Comparison of ENCODE assay signal across 8 mouse cellular contexts in genomic region chr7:44383980-44384715, GRCm38 (mm10). TPM values are rescaled to one million over a fixed set of nuclear protein-coding genes. Genes with fewer than 3 reads are reported as not detected.
DNase-seq lines count a peak whose midpoint lies in the region; ATAC-seq and TF ChIP-seq lines count a peak whose summit lies in the region.

Gene Syt3 (plus strand): TSS chr7:44384102.

- no peaks in the 10 kb centered on the region for H3K9me3 ChIP-seq in embryonic facial prominence, embryonic 15.5 days (replicated peaks)
- H3K9me3 ChIP-seq in heart, embryonic 11.5 days (replicated peaks; ENCODE audit: control insufficient read depth, low read length), result no peaks in the 10 kb centered on the region
- H3K9me3 ChIP-seq in kidney, embryonic 15.5 days (replicated peaks), result no peaks in the 10 kb centered on the region
- H3K9me3 ChIP-seq in limb, embryonic 15.5 days, result no peaks in the 10 kb centered on the region
- H3K9me3 ChIP-seq in midbrain, embryonic 16.5 days (replicated peaks; ENCODE audit: control insufficient read depth, low read length, poor library complexity, severe bottlenecking), result 0 out of 2 replicates have a peak, but pooled peaks cover 4% of the 10 kb centered on the region
- no peaks in the 10 kb centered on the region for H3K9me3 ChIP-seq in stomach, postnatal 0 days (ENCODE audit: control insufficient read depth, low read length)

- DNase-seq in B cell, adult 2 months, result peak; percentile 48 to 54
- peak; percentile 73 for DNase-seq in adrenal gland, postnatal 14 days
- peak; percentile 64 for DNase-seq in stomach, postnatal 0 days (ENCODE audit: low spot score)

- H3K4me1 ChIP-seq in embryonic facial prominence, embryonic 15.5 days, result peaks cover 9% of the 10 kb centered on the region
- 0 out of 2 replicates have a peak, but pooled peaks cover 5% of the 10 kb centered on the region for H3K4me1 ChIP-seq in heart, embryonic 11.5 days (ENCODE audit: control insufficient read depth, insufficient read depth, low read length)
- H3K4me1 ChIP-seq in kidney, embryonic 15.5 days, result peaks cover 9% of the 10 kb centered on the region; the same call in 1 of the 2 replicates
- H3K4me1 ChIP-seq in limb, embryonic 15.5 days, result peaks cover 10% of the 10 kb centered on the region
- H3K4me1 ChIP-seq in midbrain, embryonic 16.5 days (ENCODE audit: control insufficient read depth, insufficient read depth, low read length), result peaks cover 5% of the 10 kb centered on the region
- no peaks in the 10 kb centered on the region for H3K4me1 ChIP-seq in stomach, postnatal 0 days (replicated peaks; ENCODE audit: control insufficient read depth, insufficient read depth)

- peak within 1 kb of the TSS; percentile 18; the same call in 1 of the 2 replicates for H3K9ac ChIP-seq in embryonic facial prominence, embryonic 15.5 days
- H3K9ac ChIP-seq in heart, embryonic 11.5 days (ENCODE audit: low read depth, low read length), result peak within 1 kb of the TSS; percentile 65
- peak within 1 kb of the TSS; percentile 39 for H3K9ac ChIP-seq in kidney, embryonic 15.5 days
- H3K9ac ChIP-seq in limb, embryonic 15.5 days, result peak within 1 kb of the TSS; percentile 35
- H3K9ac ChIP-seq in midbrain, embryonic 16.5 days (ENCODE audit: low read depth, low read length), result peak within 1 kb of the TSS; percentile 81
- H3K9ac ChIP-seq in stomach, postnatal 0 days (ENCODE audit: low read length), result peak within 1 kb of the TSS; percentile 45

- peak within 1 kb of the TSS; percentile 91 for H3K4me2 ChIP-seq in embryonic facial prominence, embryonic 15.5 days (replicated peaks)
- H3K4me2 ChIP-seq in heart, embryonic 11.5 days, result peak within 1 kb of the TSS; percentile 87
- H3K4me2 ChIP-seq in kidney, embryonic 15.5 days, result peak within 1 kb of the TSS; percentile 93
- H3K4me2 ChIP-seq in limb, embryonic 15.5 days, result peak within 1 kb of the TSS; percentile 93
- peak within 1 kb of the TSS; percentile 82 for H3K4me2 ChIP-seq in midbrain, embryonic 16.5 days (ENCODE audit: low read length)
- H3K4me2 ChIP-seq in stomach, postnatal 0 days (replicated peaks; ENCODE audit: low read depth), result peak within 1 kb of the TSS; percentile 77

- no peaks in the 10 kb centered on the region for H3K36me3 ChIP-seq in embryonic facial prominence, embryonic 15.5 days
- H3K36me3 ChIP-seq in heart, embryonic 11.5 days (ENCODE audit: control insufficient read depth, insufficient read depth, low read length), result no peaks in the 10 kb centered on the region
- no peaks in the 10 kb centered on the region for H3K36me3 ChIP-seq in kidney, embryonic 15.5 days
- no peaks in the 10 kb centered on the region for H3K36me3 ChIP-seq in limb, embryonic 15.5 days
- H3K36me3 ChIP-seq in midbrain, embryonic 16.5 days (ENCODE audit: control insufficient read depth, insufficient read depth, low read length), result no peaks in the 10 kb centered on the region
- H3K36me3 ChIP-seq in stomach, postnatal 0 days (ENCODE audit: control insufficient read depth, insufficient read depth, low read length), result no peaks in the 10 kb centered on the region

- H3K27me3 ChIP-seq in embryonic facial prominence, embryonic 15.5 days, result peaks cover 12% of the 10 kb centered on the region
- H3K27me3 ChIP-seq in heart, embryonic 11.5 days (ENCODE audit: control insufficient read depth, insufficient read depth, low read length), result peaks cover 35% of the 10 kb centered on the region
- H3K27me3 ChIP-seq in kidney, embryonic 15.5 days, result peaks cover 56% of the 10 kb centered on the region
- peaks cover 28% of the 10 kb centered on the region for H3K27me3 ChIP-seq in limb, embryonic 15.5 days
- no peaks in the 10 kb centered on the region for H3K27me3 ChIP-seq in midbrain, embryonic 16.5 days (ENCODE audit: control insufficient read depth, insufficient read depth, low read depth, low read length)
- no peaks in the 10 kb centered on the region for H3K27me3 ChIP-seq in stomach, postnatal 0 days (ENCODE audit: control insufficient read depth, insufficient read depth, low read length)

- no peak for TF ChIP-seq CTCF in stomach, postnatal 0 days (IDR thresholded peaks at IDR 0.05; ENCODE audit: low read depth)

- no peak for TF ChIP-seq EP300 in stomach, postnatal 0 days (optimal IDR thresholded peaks at IDR 0.05)

- ATAC-seq in embryonic facial prominence, embryonic 15.5 days (ENCODE audit: insufficient number of reproducible peaks, low FRiP score, low TSS enrichment, low read depth), result peak; percentile 78
- 0 out of 2 replicates have a peak, but pooled peaks have one; percentile 63 for ATAC-seq in heart, embryonic 11.5 days (replicated peaks; ENCODE audit: insufficient number of reproducible peaks, low FRiP score, low TSS enrichment)
- ATAC-seq in kidney, embryonic 15.5 days (replicated peaks; ENCODE audit: low FRiP score), result peak; percentile 85
- peak; percentile 75 for ATAC-seq in limb, embryonic 15.5 days (ENCODE audit: insufficient number of reproducible peaks, low FRiP score, low TSS enrichment, low read depth)
- ATAC-seq in midbrain, embryonic 16.5 days, result peak; percentile 92
- peak; percentile 79 for ATAC-seq in stomach, postnatal 0 days (ENCODE audit: low FRiP score, low TSS enrichment)

- 0% methylated on average over 28 of the region's 33 CpGs for WGBS in embryonic facial prominence, embryonic 15.5 days
- 3% methylated on average over 30 of the region's 33 CpGs for WGBS in heart, embryonic 11.5 days (ENCODE audit: insufficient replicate concordance)
- 0% methylated on average over 20 of the region's 33 CpGs for WGBS in kidney, embryonic 15.5 days
- WGBS in limb, embryonic 15.5 days, result under 1% methylated on average over 29 of the region's 33 CpGs
- WGBS in midbrain, embryonic 16.5 days, result under 1% methylated on average over 11 of the region's 33 CpGs
- WGBS in stomach, postnatal 0 days, result 1% methylated on average over 29 of the region's 33 CpGs

- H3K27ac ChIP-seq in embryonic facial prominence, embryonic 15.5 days (replicated peaks), result no peak within 1 kb of the TSS
- no peak within 1 kb of the TSS for H3K27ac ChIP-seq in heart, embryonic 11.5 days (ENCODE audit: low read depth, low read length)
- no peak within 1 kb of the TSS for H3K27ac ChIP-seq in kidney, embryonic 15.5 days
- H3K27ac ChIP-seq in limb, embryonic 15.5 days, result no peak within 1 kb of the TSS
- peak within 1 kb of the TSS; percentile 71 for H3K27ac ChIP-seq in midbrain, embryonic 16.5 days (ENCODE audit: low read length)
- H3K27ac ChIP-seq in stomach, postnatal 0 days (replicated peaks), result no peak within 1 kb of the TSS

- peak within 1 kb of the TSS; percentile 52 for H3K4me3 ChIP-seq in embryonic facial prominence, embryonic 15.5 days (replicated peaks)
- H3K4me3 ChIP-seq in heart, embryonic 11.5 days (ENCODE audit: low read depth, low read length), result peak within 1 kb of the TSS; percentile 48
- H3K4me3 ChIP-seq in kidney, embryonic 15.5 days (replicated peaks), result peak within 1 kb of the TSS; percentile 55
- H3K4me3 ChIP-seq in limb, embryonic 15.5 days, result peak within 1 kb of the TSS; percentile 51
- H3K4me3 ChIP-seq in midbrain, embryonic 16.5 days (ENCODE audit: low read depth, low read length), result peak within 1 kb of the TSS; percentile 59
- peak within 1 kb of the TSS; percentile 48 for H3K4me3 ChIP-seq in stomach, postnatal 0 days (ENCODE audit: low read depth, low read length)

RNA-seq across cellular contexts. Expression of gene Syt3, which starts in this region (rescaled TPM):
- total RNA-seq in adrenal gland, postnatal 14 days (2021), result 2.6 and 3.9 TPM in 2 replicates
- 2.7 and 3.4 TPM in 2 replicates for polyA plus RNA-seq in embryonic facial prominence, embryonic 15.5 days (2015; fragmentation: Nextera tagmentation; extraction: Ambion mirVana)
- 0.32 and 0.59 TPM in 2 replicates for polyA plus RNA-seq in heart, embryonic 11.5 days (2014; fragmentation: Nextera tagmentation; extraction: Ambion mirVana)
- polyA plus RNA-seq in kidney, embryonic 15.5 days (2015; fragmentation: Nextera tagmentation; extraction: Ambion mirVana), result 2.4 and 2.5 TPM in 2 replicates
- 2.2 and 3.2 TPM in 2 replicates for polyA plus RNA-seq in limb, embryonic 15.5 days (2015; fragmentation: Nextera tagmentation; extraction: Ambion mirVana)
- 57.4 and 73.2 TPM in 2 replicates for polyA plus RNA-seq in midbrain, embryonic 16.5 days (2015; fragmentation: Nextera tagmentation; extraction: Ambion mirVana)
- 1.2 and 1.4 TPM in 2 replicates for polyA plus RNA-seq in stomach, postnatal 0 days (2015; fragmentation: Nextera tagmentation; extraction: Ambion mirVana)

Comparison
In these comparisons a context has a peak if more than half of its experiments do, and no peak if none do; other contexts are left out.
1. RNA of gene Syt3 (polyA plus RNA-seq): 57.4 to 73.2 TPM in midbrain, embryonic 16.5 days; 2.2 to 3.2 TPM in limb, embryonic 15.5 days, 2.7 to 3.4 TPM in embryonic facial prominence, embryonic 15.5 days, 2.4 to 2.5 TPM in kidney, embryonic 15.5 days, 1.2 to 1.4 TPM in stomach, postnatal 0 days and 0.32 to 0.59 TPM in heart, embryonic 11.5 days; every median in the first group is over 10 times any median in the second.
2. Peak in ATAC-seq, H3K4me3 ChIP-seq, H3K9ac ChIP-seq and H3K4me2 ChIP-seq in heart, embryonic 11.5 days; RNA of the gene not detected or under 1 TPM.
3. H3K9ac ChIP-seq: peak in every context shown above with its lines; median percentile 81 in midbrain, embryonic 16.5 days; 65 in heart, embryonic 11.5 days; 45 in stomach, postnatal 0 days; 39 in kidney, embryonic 15.5 days; 35 in limb, embryonic 15.5 days; 18 in embryonic facial prominence, embryonic 15.5 days.
4. Peak in every context shown above with its lines, with median percentiles within 50 percentile points of each other: DNase-seq, ATAC-seq, H3K4me2 ChIP-seq and H3K4me3 ChIP-seq.